14 mouse cellular contexts compared by ENCODE assay signal in genomic region chr10:116310516-116311210, GRCm38 (mm10). TPM values are rescaled to one million over a fixed set of nuclear protein-coding genes. Genes with fewer than 3 reads are reported as not detected.
DNase-seq lines count a peak whose midpoint lies in the region; ATAC-seq and TF ChIP-seq lines count a peak whose summit lies in the region.
"Had no signal": no experiment of that assay in that cellular context is flagged by ENCODE, and none has a peak within 500 bp of the region (broad histone marks: within the 10 kb centered on the region; RNA-seq: fewer than 3 reads in every experiment).

No protein-coding gene starts in this region.

- H3K27me3 ChIP-seq in liver, postnatal 0 days (ENCODE audit: insufficient read depth, low read length), result no peaks in the 10 kb centered on the region
- no peaks in the 10 kb centered on the region for H3K27me3 ChIP-seq in liver, embryonic 11.5 days (replicated peaks; ENCODE audit: control insufficient read depth, insufficient read depth, low read length)
- no peaks in the 10 kb centered on the region for H3K27me3 ChIP-seq in lung, embryonic 15.5 days
- no peaks in the 10 kb centered on the region for H3K27me3 ChIP-seq in forebrain, embryonic 13.5 days
- H3K27me3 ChIP-seq: liver, embryonic 13.5 days; midbrain, embryonic 12.5 days had no signal

- ATAC-seq in liver, postnatal 0 days, result no peak
- no peak for ATAC-seq in liver, embryonic 11.5 days (replicated peaks; ENCODE audit: low FRiP score)
- ATAC-seq in lung, embryonic 15.5 days (ENCODE audit: borderline replicate concordance, extremely low read depth, low FRiP score, low TSS enrichment), result no peak
- no peak for ATAC-seq in forebrain, embryonic 13.5 days
- ATAC-seq: hindbrain, postnatal 0 days had no signal

- no peak overlapping the region for H3K4me2 ChIP-seq in liver, postnatal 0 days (ENCODE audit: low read depth, low read length)
- H3K4me2 ChIP-seq in liver, embryonic 11.5 days, result no peak overlapping the region
- peak overlapping the region; percentile 11; the same call in 1 of the 2 replicates for H3K4me2 ChIP-seq in lung, embryonic 15.5 days
- H3K4me2 ChIP-seq in forebrain, embryonic 13.5 days, result no peak overlapping the region
- H3K4me2 ChIP-seq: liver, embryonic 13.5 days; midbrain, embryonic 12.5 days had no signal

- no peaks in the 10 kb centered on the region for H3K9me3 ChIP-seq in liver, postnatal 0 days (ENCODE audit: low read length)
- no peaks in the 10 kb centered on the region for H3K9me3 ChIP-seq in liver, embryonic 11.5 days (ENCODE audit: control insufficient read depth, low read length)
- no peaks in the 10 kb centered on the region for H3K9me3 ChIP-seq in lung, embryonic 15.5 days
- no peaks in the 10 kb centered on the region for H3K9me3 ChIP-seq in forebrain, embryonic 13.5 days (replicated peaks)
- H3K9me3 ChIP-seq: liver, embryonic 13.5 days; midbrain, embryonic 12.5 days had no signal

- H3K27ac ChIP-seq in liver, postnatal 0 days (ENCODE audit: low read depth), result no peak overlapping the region
- H3K27ac ChIP-seq in liver, embryonic 11.5 days (ENCODE audit: low read depth, low read length), result no peak overlapping the region
- peak overlapping the region; percentile 63; the same call in 1 of the 2 replicates for H3K27ac ChIP-seq in lung, embryonic 15.5 days
- no peak overlapping the region for H3K27ac ChIP-seq in forebrain, embryonic 13.5 days
- H3K27ac ChIP-seq: hindbrain, postnatal 0 days; liver, embryonic 13.5 days; midbrain, embryonic 12.5 days had no signal

- intact Hi-C loops in heart, postnatal 10 days (cut with DNase I), result no loop called here
- intact Hi-C loops in gastrocnemius, postnatal 14 days (cut with DNase I; ENCODE audit: low total_unique reads), result no loop called here

- WGBS in liver, postnatal 0 days (ENCODE audit: insufficient replicate concordance), result 44% methylated on average over 11 of the region's 11 CpGs
- 52% methylated on average over 11 of the region's 11 CpGs for WGBS in liver, embryonic 11.5 days
- 17% methylated on average over 11 of the region's 11 CpGs for WGBS in lung, embryonic 15.5 days
- 40% methylated on average over 11 of the region's 11 CpGs for WGBS in forebrain, embryonic 13.5 days

- H3K36me3 ChIP-seq in liver, postnatal 0 days (replicated peaks; ENCODE audit: insufficient read depth, low read length), result no peaks in the 10 kb centered on the region
- no peaks in the 10 kb centered on the region for H3K36me3 ChIP-seq in liver, embryonic 11.5 days (ENCODE audit: control insufficient read depth, insufficient read depth, low read length)
- no peaks in the 10 kb centered on the region for H3K36me3 ChIP-seq in lung, embryonic 15.5 days
- H3K36me3 ChIP-seq in forebrain, embryonic 13.5 days (ENCODE audit: poor library complexity, severe bottlenecking), result no peaks in the 10 kb centered on the region
- H3K36me3 ChIP-seq: G1E; liver, embryonic 13.5 days; midbrain, embryonic 12.5 days had no signal

- TF ChIP-seq CTCF in liver, postnatal 0 days (IDR thresholded peaks at IDR 0.05; ENCODE audit: low read depth), result no peak

- H3K9ac ChIP-seq in liver, postnatal 0 days (replicated peaks), result no peak overlapping the region
- no peak overlapping the region for H3K9ac ChIP-seq in liver, embryonic 11.5 days (ENCODE audit: low read depth, low read length)
- H3K9ac ChIP-seq in lung, embryonic 15.5 days, result no peak overlapping the region
- H3K9ac ChIP-seq in forebrain, embryonic 13.5 days, result no peak overlapping the region
- H3K9ac ChIP-seq: liver, embryonic 13.5 days; midbrain, embryonic 12.5 days had no signal

- peak; percentile 51; the same call in 1 of the 2 replicates for TF ChIP-seq EP300 in liver, postnatal 0 days (IDR thresholded peaks at IDR 0.05; ENCODE audit: low read depth)

- H3K4me1 ChIP-seq in liver, postnatal 0 days (ENCODE audit: insufficient read depth), result no peaks in the 10 kb centered on the region
- no peaks in the 10 kb centered on the region for H3K4me1 ChIP-seq in liver, embryonic 11.5 days (replicated peaks; ENCODE audit: control insufficient read depth, insufficient read depth, low read length)
- 0 out of 2 replicates have a peak, but pooled peaks cover 5% of the 10 kb centered on the region for H3K4me1 ChIP-seq in lung, embryonic 15.5 days
- H3K4me1 ChIP-seq in forebrain, embryonic 13.5 days, result no peaks in the 10 kb centered on the region
- H3K4me1 ChIP-seq: liver, embryonic 13.5 days had no signal

- peak; percentile 90 for DNase-seq in heart, adult 11 months
- DNase-seq in heart, postnatal 10 days, result no peak
- no peak for DNase-seq in liver, postnatal 0 days
- no peak for DNase-seq in liver, embryonic 11.5 days (ENCODE audit: low spot score)
- DNase-seq in embryo, embryonic 10.5 days (ENCODE audit: low spot score), result no peak
- DNase-seq in gastrocnemius, postnatal 14 days, result no peak
- DNase-seq: cerebellum, adult 11 months; liver, embryonic 13.5 days had no signal

- H3K4me3 ChIP-seq in liver, postnatal 0 days (ENCODE audit: low read depth, low read length), result no peak overlapping the region
- no peak overlapping the region for H3K4me3 ChIP-seq in liver, embryonic 11.5 days (ENCODE audit: low read depth, low read length)
- no peak overlapping the region for H3K4me3 ChIP-seq in lung, embryonic 15.5 days
- H3K4me3 ChIP-seq in forebrain, embryonic 13.5 days, result no peak overlapping the region
- H3K4me3 ChIP-seq: erythroblast, embryonic 14.5 days; liver, embryonic 13.5 days; midbrain, embryonic 12.5 days had no signal

RNA-seq across cellular contexts. Expression of gene Ptprb, which starts 35.3 kb away (rescaled TPM):
- total RNA-seq in heart, postnatal 10 days (2021), result 10 to 100 TPM; 86.4 to 93.2 TPM
- 2.5 and 3.1 TPM in 2 replicates for polyA plus RNA-seq in liver, postnatal 0 days (2015; fragmentation: Nextera tagmentation; extraction: Ambion mirVana)
- polyA plus RNA-seq in liver, embryonic 11.5 days (2014; fragmentation: Nextera tagmentation; extraction: Ambion mirVana), result 2.2 and 2.7 TPM in 2 replicates
- polyA plus RNA-seq in lung, embryonic 15.5 days (2015; fragmentation: Nextera tagmentation; extraction: Ambion mirVana), result 12.5 and 14.3 TPM in 2 replicates
- polyA plus RNA-seq in forebrain, embryonic 13.5 days (2015; fragmentation: Nextera tagmentation; extraction: Ambion mirVana), result 2.1 and 2.2 TPM in 2 replicates
- 10 to 100 TPM; 38.6 to 50.3 TPM for total RNA-seq in gastrocnemius, postnatal 14 days (2021)
- polyA plus RNA-seq: G1E had no signal
